Mouse (Mus musculus): ENCODE measurements around the gene Pdp2.

GRCm38 (mm10) chr8:104590284-104590683 is 967 bp upstream of the Pdp2 start:
- TF ChIP-seq HCFC1 (IDR thresholded peaks at IDR 0.05; ENCODE audit: borderline replicate concordance, insufficient read depth, low read length) (no peak), CHD2 (IDR thresholded peaks at IDR 0.05; ENCODE audit: low read depth, low read length) (no peak), ZC3H11A (IDR thresholded peaks at IDR 0.05; ENCODE audit: borderline replicate concordance, low read depth, low read length) (no peak), ZNF384 (IDR thresholded peaks at IDR 0.05; ENCODE audit: low read depth, low read length) (no peak)

Measured in ES-E14 (cell line).